Mouse (Mus musculus) stomach, embryonic 16.5 days (tissue): ENCODE measurements around the gene Padi2. TPM values are rescaled to one million over a fixed set of nuclear protein-coding genes. Genes with fewer than 3 reads are reported as not detected.
A peak's percentile ranks its signal among the peaks of the same experiment; 100 is the strongest.

ENCODE experiments used
- ATAC-seq: fragments of 200-750 bp; cut with Nextera tagmentation; 2 replicates; pipeline ENCODE4 v1.8.0; 2017; ENCODE audit warnings: moderate number of reproducible peaks, moderate TSS enrichment; ENCODE audit not compliant: insufficient read depth, low FRiP score
- H3K27ac ChIP-seq: fragments of 300-500 bp; sonication (generic); 2 replicates; pipeline ENCODE4 v1.5.1; 2014; ENCODE audit warnings: low read length
- H3K27me3 ChIP-seq: fragments of 300-500 bp; sonication (generic); 2 replicates; pipeline ENCODE4 v1.6.1; 2014; ENCODE audit warnings: low read length, control low read depth, mixed read lengths; ENCODE audit not compliant: control insufficient read depth, insufficient read depth
- H3K36me3 ChIP-seq: fragments of 300-500 bp; sonication (generic); 2 replicates; pipeline ENCODE4 v1.6.1; 2014; ENCODE audit warnings: low read length; ENCODE audit not compliant: control insufficient read depth, insufficient read depth
- H3K4me1 ChIP-seq: fragments of 300-500 bp; sonication (generic); 2 replicates; pipeline ENCODE4 v1.6.1; 2014; ENCODE audit warnings: low read length, control low read depth, mixed read lengths; ENCODE audit not compliant: control insufficient read depth, insufficient read depth
- H3K4me2 ChIP-seq: fragments of 300-500 bp; sonication (generic); 2 replicates; pipeline ENCODE4 v1.6.1; 2014; ENCODE audit warnings: low read depth, low read length, mixed read lengths
- H3K4me3 ChIP-seq: fragments of 300-500 bp; sonication (generic); replicated peaks from 2 replicates; pipeline ENCODE4 v1.5.1; 2014; ENCODE audit warnings: mild to moderate bottlenecking, low read length
- H3K9ac ChIP-seq: fragments of 300-500 bp; sonication (generic); 2 replicates; pipeline ENCODE4 v1.6.1; 2014; ENCODE audit warnings: low read length
- H3K9me3 ChIP-seq: fragments of 300-500 bp; sonication (generic); replicated peaks from 2 replicates; pipeline ENCODE4 v1.6.1; 2016; ENCODE audit warnings: low read length, control low read depth; ENCODE audit not compliant: control insufficient read depth
- WGBS: fragments of 180-500 bp; shearing (Covaris S2); extraction: QIAGEN DNeasy Blood & Tissue Kit; methylation state at CpG from one replicate; pipeline ENCODE4 v1.1.7; 2014; 5-methylcytosine and 5-hydroxymethylcytosine counted together
- polyA plus RNA-seq: library from polyadenylated mRNA; unstranded; fragments of >200 nt; fragmentation: Nextera tagmentation; extraction: Ambion mirVana; gene quantifications from 2 replicates; pipeline ENCODE4 v1.2.1, GENCODE M21; 2015

Gene Padi2
- polyA plus RNA-seq, 1 experiment from 2014 or later: 3.2 TPM

DNA sequence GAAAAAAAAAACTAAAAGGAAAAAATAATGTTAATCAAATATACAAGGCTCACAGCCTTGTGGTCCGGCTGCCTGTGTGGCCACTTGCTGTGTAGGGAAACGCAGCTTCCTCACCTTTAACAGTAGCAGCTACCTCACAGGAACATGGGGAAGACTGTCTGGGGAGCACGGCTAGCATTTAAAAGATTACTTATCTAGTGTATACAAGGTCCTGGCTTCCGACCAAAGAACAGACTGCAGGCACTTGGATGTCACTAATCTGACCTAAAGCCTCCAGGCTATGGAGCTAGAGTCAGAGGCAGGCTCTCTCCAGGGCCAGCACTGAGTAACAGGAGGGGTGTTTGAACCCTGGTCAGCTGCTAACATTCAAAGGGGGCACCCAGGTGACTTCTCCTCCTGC lies 39.9 kb downstream of the Padi2 start:
- WGBS: 35% methylated on average over 4 of the region's 4 CpGs
- H3K4me3 ChIP-seq: no peak overlapping the region
- no peaks in the 10 kb centered on the region for H3K4me1 ChIP-seq
- H3K9me3 ChIP-seq: no peaks in the 10 kb centered on the region; the same call in 1 of the 2 replicates
- no peak for ATAC-seq
- no peak overlapping the region for H3K9ac ChIP-seq
- no peaks in the 10 kb centered on the region for H3K36me3 ChIP-seq
- H3K27ac ChIP-seq: no peak overlapping the region
- H3K27me3 ChIP-seq: no peaks in the 10 kb centered on the region
- H3K4me2 ChIP-seq: no peak overlapping the region

DNA sequence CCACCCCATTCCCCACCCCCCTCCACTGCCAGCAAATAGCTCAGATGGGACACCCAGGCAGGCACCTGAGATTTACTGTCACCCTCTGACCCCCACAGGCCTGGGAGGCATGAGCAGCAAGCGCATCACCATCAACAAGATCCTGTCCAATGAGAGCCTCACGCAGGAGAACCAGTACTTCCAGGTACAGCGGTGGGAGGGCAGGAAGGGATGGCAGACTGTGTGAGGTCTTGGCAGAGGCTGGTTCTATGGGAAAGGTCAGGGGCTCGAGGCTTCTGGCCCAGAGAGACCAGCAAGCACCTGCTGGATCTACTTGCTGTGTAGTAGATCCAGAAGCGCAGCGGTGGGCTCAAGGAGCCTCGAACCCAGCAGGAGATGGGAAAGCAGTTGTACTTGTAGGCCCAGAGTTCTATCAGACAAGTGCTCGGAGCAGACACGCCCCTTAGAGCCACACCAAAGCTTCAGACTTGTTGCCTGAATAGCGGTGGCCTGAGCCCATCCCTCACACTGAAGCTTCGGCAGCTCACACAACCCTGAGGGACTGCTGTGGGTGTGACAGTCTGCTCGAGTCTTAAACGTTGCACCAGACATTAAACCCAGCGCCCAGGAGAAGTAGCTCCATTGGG lies 40.5 kb downstream of the Padi2 start:
- H3K9me3 ChIP-seq: no peaks in the 10 kb centered on the region; the same call in 1 of the 2 replicates
- no peaks in the 10 kb centered on the region for H3K4me1 ChIP-seq
- no peak overlapping the region for H3K4me3 ChIP-seq
- H3K4me2 ChIP-seq: no peak overlapping the region
- no peaks in the 10 kb centered on the region for H3K36me3 ChIP-seq
- no peak overlapping the region for H3K27ac ChIP-seq
- no peaks in the 10 kb centered on the region for H3K27me3 ChIP-seq
- no peak for ATAC-seq
- no peak overlapping the region for H3K9ac ChIP-seq
- WGBS: 66% methylated on average over 14 of the region's 14 CpGs

DNA sequence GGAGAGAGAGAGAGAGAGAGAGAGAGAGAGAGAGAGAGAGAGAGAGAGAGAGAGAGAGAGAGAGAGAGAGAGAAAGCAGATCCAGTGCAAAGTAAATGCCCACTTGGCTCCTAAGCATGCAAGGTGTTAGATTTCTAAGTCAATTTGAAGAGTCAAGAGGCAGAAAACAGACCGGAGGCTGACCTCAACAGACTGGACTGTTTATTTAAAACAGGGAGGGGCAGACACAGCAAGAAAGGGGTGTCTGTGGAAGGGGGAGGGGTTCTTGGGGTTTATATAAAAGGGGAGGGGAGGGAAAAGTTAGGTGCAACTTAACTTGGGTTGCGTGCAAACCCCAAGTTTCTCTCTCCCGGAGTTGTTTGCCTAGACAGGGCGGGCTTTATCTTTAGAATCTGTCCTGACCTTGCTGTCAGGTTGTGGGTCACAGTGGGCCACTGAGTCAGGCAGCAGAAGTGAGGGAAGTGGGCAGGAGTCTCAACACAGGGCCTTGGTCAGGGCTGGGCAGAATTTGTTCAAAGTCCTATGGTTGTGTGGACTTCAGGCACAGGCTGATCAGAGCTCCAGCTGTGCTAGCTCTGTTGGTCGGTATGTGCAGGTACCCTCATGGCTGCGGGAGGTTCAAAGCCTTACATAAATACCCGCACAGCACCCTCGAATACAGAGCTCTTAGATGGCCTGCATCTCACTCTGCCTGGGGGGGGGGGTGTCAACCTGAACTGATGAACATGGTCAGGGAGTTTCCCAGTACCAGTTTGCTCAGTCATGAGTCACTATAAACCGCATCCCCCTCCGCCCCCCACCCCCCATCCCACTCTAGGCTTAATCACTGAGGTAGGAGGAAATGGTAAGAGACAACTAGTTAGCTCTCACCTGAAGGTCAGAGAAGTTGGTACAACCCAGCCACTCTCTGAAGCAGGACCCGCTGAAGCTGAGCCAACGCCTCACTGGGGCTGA lies 41.6 kb downstream of the Padi2 start:
- 76% methylated on average over 12 of the region's 12 CpGs for WGBS
- H3K36me3 ChIP-seq: no peaks in the 10 kb centered on the region
- no peaks in the 10 kb centered on the region for H3K4me1 ChIP-seq
- peak; percentile 46; the same call in 1 of the 2 replicates for ATAC-seq
- H3K4me3 ChIP-seq: no peak overlapping the region
- H3K9ac ChIP-seq: no peak overlapping the region
- H3K27me3 ChIP-seq: no peaks in the 10 kb centered on the region
- no peak overlapping the region for H3K4me2 ChIP-seq
- H3K9me3 ChIP-seq: no peaks in the 10 kb centered on the region; the same call in 1 of the 2 replicates
- H3K27ac ChIP-seq: no peak overlapping the region

DNA sequence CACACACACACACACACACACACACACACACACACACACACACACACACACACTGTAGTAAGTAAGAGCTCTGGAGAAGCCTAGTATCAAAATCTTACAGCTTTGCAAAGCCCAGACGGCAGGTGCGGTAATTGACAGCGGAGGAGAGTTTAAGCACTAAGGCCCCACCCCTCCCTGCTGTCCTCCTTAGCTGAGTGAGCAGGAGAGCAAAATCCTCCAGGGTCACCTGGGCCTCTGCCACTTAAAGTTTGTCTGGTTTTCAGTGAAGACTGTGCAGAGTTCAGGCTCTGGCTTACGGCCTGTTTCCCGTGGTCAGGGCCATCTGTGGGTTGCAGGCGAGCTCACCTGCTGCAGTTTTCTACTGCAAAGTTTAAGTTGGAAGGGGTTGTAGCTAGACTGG lies 42.3 kb downstream of the Padi2 start:
- Histone ChIP-seq H3K9ac (no peak overlapping the region), H3K4me2 (no peak overlapping the region), H3K4me3 (no peak overlapping the region), H3K4me1 (no peaks in the 10 kb centered on the region), H3K27ac (no peak overlapping the region), H3K36me3 (no peaks in the 10 kb centered on the region), H3K9me3 (no peaks in the 10 kb centered on the region; the same call in 1 of the 2 replicates), H3K27me3 (no peaks in the 10 kb centered on the region)
- 75% methylated on average over 6 of the region's 6 CpGs for WGBS
- no peak for ATAC-seq

DNA sequence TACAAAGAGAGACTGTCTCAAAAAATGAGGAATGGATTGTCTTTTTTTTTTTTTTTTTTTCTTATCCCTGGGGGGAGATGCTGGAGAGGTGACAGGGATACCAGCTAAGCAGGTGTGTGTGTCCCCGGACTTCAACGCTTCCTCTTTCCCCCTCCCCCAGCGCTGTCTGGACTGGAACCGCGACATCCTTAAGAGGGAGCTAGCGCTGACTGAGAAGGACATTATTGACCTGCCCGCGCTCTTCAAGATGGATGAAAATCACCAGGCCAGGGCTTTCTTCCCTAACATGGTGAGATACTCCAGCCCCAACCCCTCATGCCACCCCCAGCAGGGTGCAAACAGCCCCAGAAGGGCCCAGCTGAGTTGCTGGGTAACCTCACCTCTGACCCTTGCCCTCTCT lies 42.9 kb downstream of the Padi2 start:
- 74% methylated on average over 8 of the region's 8 CpGs for WGBS
- no peak overlapping the region for H3K4me3 ChIP-seq

DNA sequence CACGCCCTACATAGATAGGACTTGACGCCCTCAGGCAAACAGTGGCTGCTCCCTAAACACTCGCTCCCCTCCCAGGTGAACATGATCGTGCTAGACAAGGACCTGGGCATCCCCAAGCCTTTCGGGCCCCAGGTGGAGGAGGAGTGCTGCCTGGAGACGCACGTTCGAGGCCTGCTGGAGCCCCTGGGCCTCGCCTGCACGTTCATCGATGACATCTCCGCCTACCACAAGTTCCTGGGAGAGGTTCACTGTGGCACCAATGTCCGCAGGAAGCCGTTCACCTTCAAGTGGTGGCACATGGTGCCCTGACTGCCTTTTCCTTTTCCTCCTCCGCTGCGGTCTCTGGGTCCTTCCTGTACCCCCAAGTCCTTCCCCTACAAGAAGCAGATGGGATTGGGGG lies 43.5 kb downstream of the Padi2 start:
- no peaks in the 10 kb centered on the region for H3K27me3 ChIP-seq
- WGBS: 80% methylated on average over 16 of the region's 16 CpGs
- no peak overlapping the region for H3K9ac ChIP-seq
- ATAC-seq: no peak
- no peaks in the 10 kb centered on the region for H3K9me3 ChIP-seq
- H3K4me1 ChIP-seq: no peaks in the 10 kb centered on the region
- H3K27ac ChIP-seq: no peak overlapping the region
- no peaks in the 10 kb centered on the region for H3K36me3 ChIP-seq
- H3K4me3 ChIP-seq: no peak overlapping the region
- H3K4me2 ChIP-seq: no peak overlapping the region

More for the DNA sequence above, 42.9 kb downstream of the Padi2 start:
- H3K36me3 ChIP-seq: no peaks in the 10 kb centered on the region
- H3K27ac ChIP-seq: no peak overlapping the region
- H3K9ac ChIP-seq: no peak overlapping the region
- H3K27me3 ChIP-seq: no peaks in the 10 kb centered on the region
- no peak for ATAC-seq
- H3K4me1 ChIP-seq: no peaks in the 10 kb centered on the region
- H3K9me3 ChIP-seq: no peaks in the 10 kb centered on the region
- no peak overlapping the region for H3K4me2 ChIP-seq

DNA sequence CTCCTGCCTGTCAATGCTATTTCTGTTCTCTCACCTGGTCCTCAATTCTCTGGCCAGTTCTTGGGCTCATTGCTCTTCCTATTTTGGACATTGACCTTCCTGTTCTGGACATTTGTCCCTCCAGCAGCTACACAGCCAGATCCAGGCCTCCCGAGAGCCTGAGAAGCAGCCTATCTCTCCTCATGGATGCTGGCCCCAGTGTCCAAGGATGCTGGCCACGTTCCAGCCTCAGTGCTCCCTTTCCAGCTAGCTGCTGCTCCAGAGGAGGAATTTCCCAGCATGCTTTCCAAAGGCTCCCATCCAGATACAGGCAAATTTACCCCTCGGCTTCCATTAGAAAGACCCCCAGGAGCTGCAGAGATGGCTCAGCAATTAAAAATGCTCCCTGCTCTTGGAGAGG lies 44.4 kb downstream of the Padi2 start:
- Histone ChIP-seq H3K9ac (no peak overlapping the region), H3K9me3 (no peaks in the 10 kb centered on the region), H3K27ac (no peak overlapping the region), H3K4me2 (no peak overlapping the region), H3K36me3 (no peaks in the 10 kb centered on the region), H3K4me1 (no peaks in the 10 kb centered on the region), H3K27me3 (no peaks in the 10 kb centered on the region), H3K4me3 (no peak overlapping the region)
- WGBS: 70% methylated on average over 3 of the region's 3 CpGs
- ATAC-seq: no peak

DNA sequence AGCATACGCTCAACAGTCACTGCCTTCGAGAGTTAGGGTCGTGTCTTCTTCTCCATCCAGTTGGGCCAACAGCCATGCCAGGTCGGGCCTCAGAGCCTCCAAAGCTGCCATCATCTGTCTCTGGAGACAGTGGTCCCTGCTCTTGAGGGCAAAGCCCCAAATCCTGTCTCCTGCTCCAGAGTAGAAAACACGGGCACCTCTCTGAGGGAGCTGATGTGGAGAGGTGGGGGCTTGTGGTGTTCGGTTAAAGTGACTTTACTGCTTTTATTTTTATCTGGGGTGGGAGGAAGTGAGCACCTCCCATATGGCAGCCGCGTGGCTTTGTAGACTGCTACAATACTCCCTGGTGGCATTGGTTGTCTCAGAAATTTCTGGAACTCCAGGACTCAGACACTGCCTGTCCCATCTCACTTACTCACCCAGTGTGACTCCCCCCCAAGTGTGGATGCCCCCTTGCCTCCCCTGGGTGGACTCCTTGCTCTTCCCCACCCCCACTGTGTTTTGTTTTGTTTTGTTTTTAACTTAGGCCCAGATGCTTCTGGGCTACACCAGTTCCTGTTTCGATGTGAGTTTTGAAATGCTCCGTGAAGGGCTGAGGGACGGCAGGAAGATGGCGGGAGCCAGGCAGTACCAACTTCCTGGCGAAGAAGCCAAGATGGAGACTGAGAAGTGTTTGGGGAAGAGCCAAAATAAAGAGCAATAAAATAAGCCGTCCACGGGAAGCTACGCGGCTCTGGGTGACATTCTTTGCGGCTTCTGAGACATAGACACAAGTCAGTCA lies 45.9 kb downstream of the Padi2 start:
- WGBS: 84% methylated on average over 18 of the region's 18 CpGs
- H3K9ac ChIP-seq: no peak overlapping the region
- no peak for ATAC-seq
- no peak overlapping the region; the same call in 1 of the 2 replicates for H3K27ac ChIP-seq
- H3K9me3 ChIP-seq: no peaks in the 10 kb centered on the region
- H3K4me3 ChIP-seq: no peak overlapping the region
- H3K27me3 ChIP-seq: no peaks in the 10 kb centered on the region; the same call in 1 of the 2 replicates
- H3K36me3 ChIP-seq: no peaks in the 10 kb centered on the region
- H3K4me2 ChIP-seq: no peak overlapping the region
- peaks cover 4% of the 10 kb centered on the region; the same call in 1 of the 2 replicates for H3K4me1 ChIP-seq
